ENCODE assay signal across 9 mouse cellular contexts in genomic region chr16:5050251-5051110, GRCm38 (mm10). TPM values are rescaled to one million over a fixed set of nuclear protein-coding genes. Genes with fewer than 3 reads are reported as not detected.
DNase-seq lines count a peak whose midpoint lies in the region; ATAC-seq and TF ChIP-seq lines count a peak whose summit lies in the region.
"Had no signal": no experiment of that assay in that cellular context is flagged by ENCODE, and none has a peak within 500 bp of the region (broad histone marks: within the 10 kb centered on the region; RNA-seq: fewer than 3 reads in every experiment).

No protein-coding gene starts in this region.

- H3K27ac ChIP-seq in forebrain, embryonic 11.5 days (ENCODE audit: low read depth, low read length): peak overlapping the region; percentile 90
- peak overlapping the region; percentile 99 for H3K27ac ChIP-seq in lung, embryonic 16.5 days (ENCODE audit: low read length)
- H3K27ac ChIP-seq in thymus, adult 2 months (ENCODE audit: control insufficient read depth, insufficient read depth, low read length): peak overlapping the region; percentile 64

- peak overlapping the region; percentile 90 for H3K4me2 ChIP-seq in forebrain, embryonic 11.5 days (ENCODE audit: low read depth, low read length, severe bottlenecking)
- peak overlapping the region; percentile 95 for H3K4me2 ChIP-seq in lung, embryonic 16.5 days (ENCODE audit: low read depth, low read length)

- H3K9ac ChIP-seq in forebrain, embryonic 11.5 days (ENCODE audit: low read length): peak overlapping the region; percentile 85
- H3K9ac ChIP-seq in lung, embryonic 16.5 days (ENCODE audit: low read length): peak overlapping the region; percentile 96

- peak; percentile 43 for DNase-seq in brain, embryonic 18.5 days (ENCODE audit: low read depth, low spot score)
- peak; percentile 84 for DNase-seq in forebrain, embryonic 11.5 days (ENCODE audit: low spot score)
- peak; percentile 86 to 87 for DNase-seq in heart, postnatal 10 days
- peak; percentile 56 to 76 for DNase-seq in layer of hippocampus, adult 18-20 months (ENCODE audit: low spot score in 2 of 2)
- peak; percentile 64 for DNase-seq in ovary, adult 18-20 months (ENCODE audit: low spot score)
- DNase-seq in thymus, adult 2 months: peak; percentile 83

- H3K27me3 ChIP-seq in E14TG2a.4 (ENCODE audit: insufficient read depth, low read length): no peaks in the 10 kb centered on the region
- H3K27me3 ChIP-seq in forebrain, embryonic 11.5 days (ENCODE audit: control insufficient read depth, insufficient read depth, low read length): no peaks in the 10 kb centered on the region
- H3K27me3 ChIP-seq in lung, embryonic 16.5 days (ENCODE audit: control insufficient read depth, insufficient read depth, low read depth, low read length): no peaks in the 10 kb centered on the region
- H3K27me3 ChIP-seq in thymus, adult 2 months (ENCODE audit: control insufficient read depth, insufficient read depth, low read length): no peaks in the 10 kb centered on the region

- WGBS in forebrain, embryonic 11.5 days: under 1% methylated on average over 77 of the region's 78 CpGs
- WGBS in lung, embryonic 16.5 days: under 1% methylated on average over 78 of the region's 78 CpGs
- under 1% methylated on average over 78 of the region's 78 CpGs for WGBS in thymus, adult 2 months

- peak; percentile 80 for ATAC-seq in forebrain, embryonic 11.5 days (replicated peaks; ENCODE audit: low FRiP score)
- peak; percentile 67 for ATAC-seq in lung, embryonic 16.5 days (ENCODE audit: low read depth)

- TF ChIP-seq POLR2A in thymus, adult 2 months (IDR thresholded peaks at IDR 0.05; ENCODE audit: control insufficient read depth, extremely low read depth, insufficient read depth, low read length, poor library complexity): peak; percentile 4; the same call in 1 of the 2 replicates

- TF ChIP-seq CTCF in E14TG2a.4 (conservative IDR thresholded peaks at IDR 0.05; ENCODE audit: low read length): no peak
- TF ChIP-seq CTCF in thymus, adult 2 months (IDR thresholded peaks at IDR 0.05; ENCODE audit: borderline replicate concordance, control insufficient read depth, extremely low read depth, insufficient read depth, low read length, poor library complexity): 0 out of 2 replicates have a peak, but pooled peaks have one; percentile 4

- no peaks in the 10 kb centered on the region for H3K9me3 ChIP-seq in E14TG2a.4 (ENCODE audit: low read length)
- H3K9me3 ChIP-seq in forebrain, embryonic 11.5 days (ENCODE audit: control insufficient read depth, low read length): no peaks in the 10 kb centered on the region
- H3K9me3 ChIP-seq in lung, embryonic 16.5 days (ENCODE audit: control insufficient read depth, low read length): no peaks in the 10 kb centered on the region

- peaks cover 55% of the 10 kb centered on the region for H3K36me3 ChIP-seq in E14TG2a.4 (ENCODE audit: insufficient read depth, low read length)
- peaks cover 10% of the 10 kb centered on the region; the same call in 1 of the 2 replicates for H3K36me3 ChIP-seq in forebrain, embryonic 11.5 days (ENCODE audit: control insufficient read depth, insufficient read depth, low read length)
- H3K36me3 ChIP-seq in lung, embryonic 16.5 days (ENCODE audit: control insufficient read depth, insufficient read depth, low read length): peaks cover 25% of the 10 kb centered on the region
- H3K36me3 ChIP-seq in thymus, adult 2 months (ENCODE audit: control insufficient read depth, insufficient read depth, low read length): peaks cover 20% of the 10 kb centered on the region

- peaks cover 28% of the 10 kb centered on the region for H3K4me1 ChIP-seq in E14TG2a.4 (replicated peaks; ENCODE audit: low read depth, low read length)
- 0 out of 2 replicates have a peak, but pooled peaks cover 2% of the 10 kb centered on the region for H3K4me1 ChIP-seq in forebrain, embryonic 11.5 days (replicated peaks; ENCODE audit: control insufficient read depth, insufficient read depth, low read length)
- H3K4me1 ChIP-seq in lung, embryonic 16.5 days (replicated peaks; ENCODE audit: control insufficient read depth, insufficient read depth, low read length): peaks cover 19% of the 10 kb centered on the region
- peaks cover 7% of the 10 kb centered on the region for H3K4me1 ChIP-seq in thymus, adult 2 months (replicated peaks; ENCODE audit: control insufficient read depth, insufficient read depth, low read length)

- intact Hi-C loops in heart, postnatal 10 days (cut with DNase I): no loop called here

- peak overlapping the region; percentile 99 for H3K4me3 ChIP-seq in E14TG2a.4 (replicated peaks; ENCODE audit: low read length)
- peak overlapping the region; percentile 98 for H3K4me3 ChIP-seq in forebrain, embryonic 11.5 days (ENCODE audit: low read depth, low read length)
- H3K4me3 ChIP-seq in lung, embryonic 16.5 days (ENCODE audit: low read length): peak overlapping the region; percentile 81
- H3K4me3 ChIP-seq in thymus, adult 2 months (ENCODE audit: control insufficient read depth, insufficient read depth, low read length): peak overlapping the region; percentile 53

RNA-seq across cellular contexts. Expression of gene Ubn1, which starts 0.6 kb away (rescaled TPM):
- polyA plus RNA-seq in forebrain, embryonic 11.5 days (2014; fragmentation: Nextera tagmentation; extraction: Ambion mirVana): 25.2 and 25.4 TPM in 2 replicates
- total RNA-seq in heart, postnatal 10 days (2021): 10 to 100 TPM; 34.4 to 35.7 TPM
- total RNA-seq in layer of hippocampus, adult 18-20 months (2021): 10 to 100 TPM; 43.3 to 43.7 TPM
- 15.5 and 17.9 TPM in 2 replicates for polyA plus RNA-seq in lung, embryonic 16.5 days (2015; fragmentation: Nextera tagmentation; extraction: Ambion mirVana)
- 106 and 110 TPM in 2 replicates for polyA plus RNA-seq in thymus, adult 2 months (2012; rRNA removed)

RNA-seq across cellular contexts. Expression of gene Glyr1, which starts 0.8 kb away (rescaled TPM):
- polyA plus RNA-seq in forebrain, embryonic 11.5 days (2014; fragmentation: Nextera tagmentation; extraction: Ambion mirVana): 174 and 184 TPM in 2 replicates
- 10 to 100 TPM; 57.2 to 60.4 TPM for total RNA-seq in heart, postnatal 10 days (2021)
- total RNA-seq in layer of hippocampus, adult 18-20 months (2021): 100 to 1,000 TPM; 139 to 143 TPM
- polyA plus RNA-seq in lung, embryonic 16.5 days (2015; fragmentation: Nextera tagmentation; extraction: Ambion mirVana): 145 and 150 TPM in 2 replicates
- 103 and 105 TPM in 2 replicates for polyA plus RNA-seq in thymus, adult 2 months (2012; rRNA removed)

RNA-seq across cellular contexts. Expression of gene Rogdi, which starts 37.1 kb away (rescaled TPM):
- 74.1 and 81.6 TPM in 2 replicates for polyA plus RNA-seq in forebrain, embryonic 11.5 days (2014; fragmentation: Nextera tagmentation; extraction: Ambion mirVana)
- total RNA-seq in heart, postnatal 10 days (2021): 10 to 100 TPM; 21.7 to 25.7 TPM
- 100 to 1,000 TPM; 348 to 357 TPM for total RNA-seq in layer of hippocampus, adult 18-20 months (2021)
- polyA plus RNA-seq in lung, embryonic 16.5 days (2015; fragmentation: Nextera tagmentation; extraction: Ambion mirVana): 58.8 and 62.4 TPM in 2 replicates
- polyA plus RNA-seq in thymus, adult 2 months (2012; rRNA removed): 117 and 142 TPM in 2 replicates

RNA-seq across cellular contexts. Expression of gene Smim22, which starts 43.4 kb away (rescaled TPM):
- polyA plus RNA-seq in forebrain, embryonic 11.5 days (2014; fragmentation: Nextera tagmentation; extraction: Ambion mirVana): 2.0 TPM in 1 of 2 replicates, not detected in the other
- not detected for total RNA-seq in heart, postnatal 10 days (2021)
- not detected for total RNA-seq in layer of hippocampus, adult 18-20 months (2021)
- polyA plus RNA-seq in lung, embryonic 16.5 days (2015; fragmentation: Nextera tagmentation; extraction: Ambion mirVana): 45.1 and 46.8 TPM in 2 replicates
- 3.4 and 4.6 TPM in 2 replicates for polyA plus RNA-seq in thymus, adult 2 months (2012; rRNA removed)
- total RNA-seq: left cerebral cortex, adult 8-10 months had no signal

RNA-seq across cellular contexts. Expression of gene Sept12, which starts 52.8 kb away (rescaled TPM):
- not detected in 2 replicates for polyA plus RNA-seq in forebrain, embryonic 11.5 days (2014; fragmentation: Nextera tagmentation; extraction: Ambion mirVana)
- not detected for total RNA-seq in heart, postnatal 10 days (2021)
- total RNA-seq in layer of hippocampus, adult 18-20 months (2021): not detected
- polyA plus RNA-seq in lung, embryonic 16.5 days (2015; fragmentation: Nextera tagmentation; extraction: Ambion mirVana): 0.21 TPM in 1 of 2 replicates, not detected in the other
- 0.15 and 0.44 TPM in 2 replicates for polyA plus RNA-seq in thymus, adult 2 months (2012; rRNA removed)
- total RNA-seq: left cerebral cortex, adult 8-10 months had no signal

Comparison
In these comparisons a context has a peak if more than half of its experiments do, and no peak if none do; other contexts are left out.
1. Peak in every context shown above with its lines: DNase-seq, ATAC-seq, H3K4me3 ChIP-seq and H3K27ac ChIP-seq.